Mouse (Mus musculus): Measurements from ENCODE around the gene Ripor3. TPM values are rescaled to one million over a fixed set of nuclear protein-coding genes. Genes with fewer than 3 reads are reported as not detected.

Ripor3 gene
- polyA plus RNA-seq, 1 experiment from 2014 or later = 0.37 TPM

- WGBS = 87% methylated on average over 6 of the region's 6 CpGs
- no peaks in the 10 kb centered on the region for H3K4me1 ChIP-seq (replicated peaks; ENCODE audit: control insufficient read depth, insufficient read depth, low read length)
- no peaks in the 10 kb centered on the region for H3K27me3 ChIP-seq (replicated peaks; ENCODE audit: control insufficient read depth, insufficient read depth, low read length)
- ATAC-seq = no peak
- no peaks in the 10 kb centered on the region for H3K9me3 ChIP-seq (ENCODE audit: control insufficient read depth, low read length)
- H3K27ac ChIP-seq (ENCODE audit: low read length) = no peak overlapping the region
- no peak overlapping the region for H3K4me2 ChIP-seq (ENCODE audit: low read length)
- H3K4me3 ChIP-seq (replicated peaks; ENCODE audit: low read length) = no peak overlapping the region
- H3K9ac ChIP-seq (replicated peaks; ENCODE audit: low read depth, low read length) = no peak overlapping the region
- H3K36me3 ChIP-seq (ENCODE audit: control insufficient read depth, insufficient read depth) = no peaks in the 10 kb centered on the region
Measured at GRCm38 (mm10) chr2:168035907-168036306, 25.5 kb upstream of the Ripor3 start.

- Histone ChIP-seq H3K4me3 (replicated peaks; ENCODE audit: low read length) (no peak overlapping the region), H3K27me3 (replicated peaks; ENCODE audit: control insufficient read depth, insufficient read depth, low read length) (no peaks in the 10 kb centered on the region), H3K36me3 (ENCODE audit: control insufficient read depth, insufficient read depth) (no peaks in the 10 kb centered on the region), H3K9ac (replicated peaks; ENCODE audit: low read depth, low read length) (no peak overlapping the region), H3K4me1 (replicated peaks; ENCODE audit: control insufficient read depth, insufficient read depth, low read length) (no peaks in the 10 kb centered on the region), H3K4me2 (ENCODE audit: low read length) (no peak overlapping the region), H3K9me3 (ENCODE audit: control insufficient read depth, low read length) (no peaks in the 10 kb centered on the region), H3K27ac (ENCODE audit: low read length) (no peak overlapping the region)
- no peak for ATAC-seq
- 67% methylated on average over 10 of the region's 10 CpGs for WGBS
Measured at GRCm38 (mm10) chr2:168033905-168034304, 23.5 kb upstream of the Ripor3 start.

GRCm38 (mm10) chr2:168031842-168032241 lies 21.4 kb upstream of the Ripor3 start:
- Histone ChIP-seq H3K4me2 (ENCODE audit: low read length) (no peak overlapping the region), H3K27me3 (replicated peaks; ENCODE audit: control insufficient read depth, insufficient read depth, low read length) (no peaks in the 10 kb centered on the region), H3K27ac (ENCODE audit: low read length) (no peak overlapping the region), H3K4me3 (replicated peaks; ENCODE audit: low read length) (no peak overlapping the region), H3K9ac (replicated peaks; ENCODE audit: low read depth, low read length) (no peak overlapping the region), H3K36me3 (ENCODE audit: control insufficient read depth, insufficient read depth) (no peaks in the 10 kb centered on the region), H3K9me3 (ENCODE audit: control insufficient read depth, low read length) (peaks cover 2% of the 10 kb centered on the region; the same call in 1 of the 2 replicates), H3K4me1 (replicated peaks; ENCODE audit: control insufficient read depth, insufficient read depth, low read length) (no peaks in the 10 kb centered on the region)
- WGBS = 72% methylated on average over 2 of the region's 2 CpGs
- ATAC-seq = no peak

- peaks cover 2% of the 10 kb centered on the region; the same call in 1 of the 2 replicates for H3K9me3 ChIP-seq (ENCODE audit: control insufficient read depth, low read length)
- WGBS = 95% methylated on average over 3 of the region's 3 CpGs
- no peak for ATAC-seq
Measured at GRCm38 (mm10) chr2:168028376-168028775, 18.0 kb upstream of the Ripor3 start.

GRCm38 (mm10) chr2:168026467-168026866 lies 16.0 kb upstream of the Ripor3 start:
- Histone ChIP-seq H3K36me3 (ENCODE audit: control insufficient read depth, insufficient read depth) (no peaks in the 10 kb centered on the region), H3K27me3 (replicated peaks; ENCODE audit: control insufficient read depth, insufficient read depth, low read length) (no peaks in the 10 kb centered on the region)

More at GRCm38 (mm10) chr2:168028376-168028775, 18.0 kb upstream of the Ripor3 start:
- Histone ChIP-seq H3K4me3 (replicated peaks; ENCODE audit: low read length) (no peak overlapping the region), H3K27ac (ENCODE audit: low read length) (no peak overlapping the region), H3K4me1 (replicated peaks; ENCODE audit: control insufficient read depth, insufficient read depth, low read length) (no peaks in the 10 kb centered on the region), H3K9ac (replicated peaks; ENCODE audit: low read depth, low read length) (no peak overlapping the region), H3K4me2 (ENCODE audit: low read length) (no peak overlapping the region), H3K36me3 (ENCODE audit: control insufficient read depth, insufficient read depth) (no peaks in the 10 kb centered on the region), H3K27me3 (replicated peaks; ENCODE audit: control insufficient read depth, insufficient read depth, low read length) (no peaks in the 10 kb centered on the region)

GRCm38 (mm10) chr2:168025882-168026281 lies 15.5 kb upstream of the Ripor3 start:
- H3K9me3 ChIP-seq (ENCODE audit: control insufficient read depth, low read length) = peaks cover 2% of the 10 kb centered on the region; the same call in 1 of the 2 replicates
- H3K4me1 ChIP-seq (replicated peaks; ENCODE audit: control insufficient read depth, insufficient read depth, low read length) = no peaks in the 10 kb centered on the region
- H3K36me3 ChIP-seq (ENCODE audit: control insufficient read depth, insufficient read depth) = no peaks in the 10 kb centered on the region
- no peak overlapping the region for H3K27ac ChIP-seq (ENCODE audit: low read length)
- H3K9ac ChIP-seq (replicated peaks; ENCODE audit: low read depth, low read length) = no peak overlapping the region
- H3K4me2 ChIP-seq (ENCODE audit: low read length) = no peak overlapping the region
- 91% methylated on average over 8 of the region's 8 CpGs for WGBS
- ATAC-seq = no peak
- no peaks in the 10 kb centered on the region for H3K27me3 ChIP-seq (replicated peaks; ENCODE audit: control insufficient read depth, insufficient read depth, low read length)
- no peak overlapping the region for H3K4me3 ChIP-seq (replicated peaks; ENCODE audit: low read length)

More at GRCm38 (mm10) chr2:168026467-168026866, 16.0 kb upstream of the Ripor3 start:
- Histone ChIP-seq H3K9ac (replicated peaks; ENCODE audit: low read depth, low read length) (no peak overlapping the region), H3K4me1 (replicated peaks; ENCODE audit: control insufficient read depth, insufficient read depth, low read length) (no peaks in the 10 kb centered on the region), H3K27ac (ENCODE audit: low read length) (no peak overlapping the region), H3K9me3 (ENCODE audit: control insufficient read depth, low read length) (peaks cover 2% of the 10 kb centered on the region; the same call in 1 of the 2 replicates), H3K4me3 (replicated peaks; ENCODE audit: low read length) (no peak overlapping the region), H3K4me2 (ENCODE audit: low read length) (no peak overlapping the region)
- WGBS = 52% methylated on average over 3 of the region's 3 CpGs
- no peak for ATAC-seq

- no peak for ATAC-seq
- H3K9me3 ChIP-seq (ENCODE audit: control insufficient read depth, low read length) = peaks cover 2% of the 10 kb centered on the region; the same call in 1 of the 2 replicates
- H3K4me2 ChIP-seq (ENCODE audit: low read length) = no peak overlapping the region
Measured at GRCm38 (mm10) chr2:168025174-168025573, 14.8 kb upstream of the Ripor3 start.

GRCm38 (mm10) chr2:168023763-168024402 lies 13.5 kb upstream of the Ripor3 start:
- Histone ChIP-seq H3K27ac (ENCODE audit: low read length) (no peak overlapping the region), H3K36me3 (ENCODE audit: control insufficient read depth, insufficient read depth) (no peaks in the 10 kb centered on the region), H3K4me2 (ENCODE audit: low read length) (no peak overlapping the region), H3K27me3 (replicated peaks; ENCODE audit: control insufficient read depth, insufficient read depth, low read length) (no peaks in the 10 kb centered on the region), H3K9me3 (ENCODE audit: control insufficient read depth, low read length) (peaks cover 2% of the 10 kb centered on the region; the same call in 1 of the 2 replicates), H3K9ac (replicated peaks; ENCODE audit: low read depth, low read length) (no peak overlapping the region), H3K4me1 (replicated peaks; ENCODE audit: control insufficient read depth, insufficient read depth, low read length) (peaks cover 5% of the 10 kb centered on the region; the same call in 1 of the 2 replicates), H3K4me3 (replicated peaks; ENCODE audit: low read length) (no peak overlapping the region)
- ATAC-seq = no peak
- WGBS = 81% methylated on average over 3 of the region's 3 CpGs

More at GRCm38 (mm10) chr2:168025174-168025573, 14.8 kb upstream of the Ripor3 start:
- H3K36me3 ChIP-seq (ENCODE audit: control insufficient read depth, insufficient read depth) = no peaks in the 10 kb centered on the region
- no peak overlapping the region for H3K4me3 ChIP-seq (replicated peaks; ENCODE audit: low read length)
- WGBS = 66% methylated on average over 12 of the region's 12 CpGs
- no peaks in the 10 kb centered on the region for H3K4me1 ChIP-seq (replicated peaks; ENCODE audit: control insufficient read depth, insufficient read depth, low read length)
- no peak overlapping the region for H3K27ac ChIP-seq (ENCODE audit: low read length)
- no peaks in the 10 kb centered on the region for H3K27me3 ChIP-seq (replicated peaks; ENCODE audit: control insufficient read depth, insufficient read depth, low read length)
- H3K9ac ChIP-seq (replicated peaks; ENCODE audit: low read depth, low read length) = no peak overlapping the region

- no peaks in the 10 kb centered on the region for H3K36me3 ChIP-seq (ENCODE audit: control insufficient read depth, insufficient read depth)
- no peak overlapping the region for H3K9ac ChIP-seq (replicated peaks; ENCODE audit: low read depth, low read length)
- no peak overlapping the region for H3K4me2 ChIP-seq (ENCODE audit: low read length)
- no peak overlapping the region for H3K27ac ChIP-seq (ENCODE audit: low read length)
- ATAC-seq = peak; percentile 33; the same call in 1 of the 2 replicates
- H3K4me3 ChIP-seq (replicated peaks; ENCODE audit: low read length) = no peak overlapping the region
- peaks cover 8% of the 10 kb centered on the region; the same call in 1 of the 2 replicates for H3K4me1 ChIP-seq (replicated peaks; ENCODE audit: control insufficient read depth, insufficient read depth, low read length)
- WGBS = 52% methylated on average over 9 of the region's 9 CpGs
- H3K9me3 ChIP-seq (ENCODE audit: control insufficient read depth, low read length) = no peaks in the 10 kb centered on the region
- no peaks in the 10 kb centered on the region for H3K27me3 ChIP-seq (replicated peaks; ENCODE audit: control insufficient read depth, insufficient read depth, low read length)
Measured at GRCm38 (mm10) chr2:168019201-168019715, 8.8 kb upstream of the Ripor3 start.
